Mouse (Mus musculus) small intestine, adult 2 months (tissue): ENCODE measurements around the gene Susd4.

ENCODE experiments used
- CTCF ChIP-seq: fragments of 200-500 bp; IDR thresholded peaks from 2 replicates; pipeline ENCODE4 v1.5.1; 2012; ENCODE audit warnings: low read depth, mild to moderate bottlenecking, control low read depth, inconsistent platforms, low read length, moderate library complexity, mixed read lengths; ENCODE audit not compliant: insufficient replicate concordance, insufficient read length; ENCODE audit errors: extremely low read depth
- POLR2A ChIP-seq: fragments of 200-500 bp; IDR thresholded peaks from 2 replicates; pipeline ENCODE4 v1.6.1; 2012; ENCODE audit warnings: low read depth, mild to moderate bottlenecking, control low read depth, inconsistent platforms, low read length, moderate library complexity

DNA sequence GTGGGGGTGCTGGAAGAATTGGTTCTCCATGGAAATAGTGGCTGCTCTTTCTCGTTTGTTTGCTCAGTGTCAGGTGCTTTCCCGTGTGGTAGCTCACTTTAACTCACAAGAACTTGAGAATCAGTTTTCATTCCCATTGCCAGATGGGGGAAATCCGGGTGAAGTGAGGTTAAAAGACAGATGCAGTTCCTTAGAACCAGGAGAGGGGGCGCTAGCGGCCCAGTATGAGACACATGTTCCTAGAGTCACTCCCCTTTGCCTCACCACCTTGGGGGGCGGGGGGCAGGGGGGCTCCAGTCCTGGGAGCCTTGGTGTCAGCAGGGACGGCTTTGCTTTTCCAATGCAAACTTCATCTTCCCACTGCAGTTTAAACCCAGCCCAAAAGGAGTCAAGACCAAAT lies 23.4 kb downstream of the Susd4 start:
- TF ChIP-seq POLR2A (no peak), CTCF (no peak)
